Mouse (Mus musculus) embryonic facial prominence, embryonic 12.5 days (tissue): ENCODE data around the gene Kdelr3. TPM values are rescaled to one million over a fixed set of nuclear protein-coding genes. Genes with fewer than 3 reads are reported as not detected.
A peak's percentile ranks its signal among the peaks of the same experiment; 100 is the strongest.

ENCODE experiments used
- ATAC-seq: fragments of 200-750 bp; cut with Nextera tagmentation; 2 replicates; pipeline ENCODE4 v1.8.0; 2017; ENCODE audit not compliant: insufficient number of reproducible peaks, insufficient read depth, low FRiP score, low TSS enrichment
- H3K27ac ChIP-seq: fragments of 300-500 bp; sonication (generic); 2 replicates; pipeline ENCODE4 v1.5.1; 2016; ENCODE audit warnings: mild to moderate bottlenecking
- H3K27me3 ChIP-seq: fragments of 300-500 bp; sonication (generic); 2 replicates; pipeline ENCODE4 v1.6.1; 2016; ENCODE audit warnings: mild to moderate bottlenecking, moderate library complexity
- H3K36me3 ChIP-seq: fragments of 300-500 bp; sonication (generic); 2 replicates; pipeline ENCODE4 v1.6.1; 2016; ENCODE audit warnings: mild to moderate bottlenecking
- H3K4me1 ChIP-seq: fragments of 300-500 bp; sonication (generic); 2 replicates; pipeline ENCODE4 v1.6.1; 2016
- H3K4me2 ChIP-seq: fragments of 300-500 bp; sonication (generic); replicated peaks from 2 replicates; pipeline ENCODE4 v1.6.1; 2016; ENCODE audit warnings: mild to moderate bottlenecking, moderate library complexity
- H3K4me3 ChIP-seq: fragments of 300-500 bp; sonication (generic); 2 replicates; pipeline ENCODE4 v1.5.1; 2016; ENCODE audit warnings: mild to moderate bottlenecking
- H3K9ac ChIP-seq: fragments of 300-500 bp; sonication (generic); 2 replicates; pipeline ENCODE4 v1.6.1; 2016; ENCODE audit warnings: mild to moderate bottlenecking, moderate library complexity
- H3K9me3 ChIP-seq: fragments of 300-500 bp; sonication (generic); 2 replicates; pipeline ENCODE4 v1.6.1; 2016; ENCODE audit warnings: mild to moderate bottlenecking, moderate library complexity
- WGBS: fragments of 180-500 bp; shearing (Covaris S2); methylation state at CpG from one replicate; pipeline ENCODE4 v1.1.7; 2016; 5-methylcytosine and 5-hydroxymethylcytosine counted together
- polyA plus RNA-seq: library from polyadenylated mRNA; unstranded; fragments of >200 nt; fragmentation: Nextera tagmentation; extraction: Ambion mirVana; gene quantifications from 2 replicates; pipeline ENCODE4 v1.2.1, GENCODE M21; 2016

Gene Kdelr3
- 41.5 and 42.0 TPM in 2 replicates for polyA plus RNA-seq

DNA sequence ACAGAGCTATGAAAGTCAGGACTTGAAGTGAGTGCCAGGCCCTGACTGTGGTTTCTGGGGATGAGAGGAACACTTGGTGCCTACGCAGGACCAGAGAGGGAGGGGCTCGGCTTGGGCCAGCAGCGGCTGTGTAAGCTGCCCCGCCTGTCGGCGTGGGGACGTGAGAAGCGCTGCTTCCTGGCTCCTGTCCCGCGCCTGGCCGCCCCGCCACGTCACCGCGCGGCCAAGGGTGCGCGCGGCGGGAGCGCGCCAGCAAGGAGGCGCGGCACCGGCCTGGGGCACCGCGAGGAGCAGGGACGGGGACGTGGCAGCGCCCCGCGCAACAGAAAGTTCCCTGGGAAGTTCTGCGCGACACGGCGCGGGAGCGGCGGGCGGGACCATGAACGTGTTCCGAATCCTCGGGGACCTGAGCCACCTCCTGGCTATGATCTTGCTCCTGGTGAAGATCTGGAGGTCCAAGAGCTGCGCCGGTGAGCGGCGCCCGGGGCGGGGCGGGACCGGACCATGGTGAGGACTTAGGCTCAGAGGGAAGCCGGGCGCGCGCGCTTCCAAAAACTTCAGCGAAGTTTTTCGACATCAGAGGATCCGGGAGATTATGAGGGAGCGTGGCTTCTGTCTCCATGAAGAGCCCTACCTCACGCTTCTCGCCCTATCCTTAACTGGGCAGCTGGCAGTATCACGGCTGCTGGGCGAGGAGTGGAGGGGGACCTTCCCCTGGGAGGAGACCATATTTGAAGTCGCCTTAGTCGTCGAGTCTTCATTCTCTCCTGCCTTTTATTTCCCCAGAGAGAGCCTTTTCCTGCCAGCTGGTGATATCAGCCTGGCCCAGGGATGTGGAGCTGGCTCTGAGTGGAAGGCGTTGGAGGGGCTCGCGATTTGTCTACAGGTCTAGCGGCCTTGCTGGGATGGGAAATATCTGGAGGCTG, at the start of gene Kdelr3:
Gene Kdelr3, plus strand, starts transcription at position 241 of the 926 bp plus-strand sequence.
- 1% methylated on average over 69 of the region's 71 CpGs for WGBS

DNA sequence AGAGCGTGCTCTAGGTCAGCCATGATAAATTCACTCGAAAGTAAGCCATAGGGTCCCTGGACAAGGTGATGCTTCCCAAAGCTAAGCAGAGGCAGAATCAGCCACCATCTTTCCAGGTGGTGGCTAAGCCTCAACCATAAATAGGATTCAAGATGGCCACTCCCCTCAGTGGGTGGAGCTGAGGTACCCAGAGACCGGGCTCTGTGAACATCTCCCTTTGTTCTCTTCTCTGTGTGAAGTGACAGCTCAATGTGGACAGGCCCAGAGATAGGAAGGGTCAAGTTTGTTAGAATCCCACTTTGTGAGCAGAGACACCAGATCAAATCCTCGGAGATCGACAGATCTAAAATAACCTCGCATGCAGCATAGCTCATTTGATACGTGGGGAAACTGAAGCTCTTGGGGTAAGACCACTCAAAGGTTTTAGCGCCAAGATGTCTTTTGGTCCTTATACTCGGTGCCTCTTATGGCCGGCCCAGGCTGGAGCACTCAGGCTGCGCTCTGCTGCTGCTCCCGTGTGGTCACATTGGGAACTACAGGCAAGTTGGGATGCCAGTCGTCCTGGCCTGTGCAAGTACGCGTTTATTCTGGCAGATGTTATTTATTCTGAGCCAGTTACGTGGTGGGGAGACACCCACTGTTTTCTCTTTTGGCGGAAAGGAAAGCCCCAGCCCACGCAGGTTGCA, 49.5 kb upstream of the Kdelr3 start:
- 0 out of 2 replicates have a peak, but pooled peaks cover 2% of the 10 kb centered on the region for H3K9me3 ChIP-seq
- peaks cover 19% of the 10 kb centered on the region for H3K27me3 ChIP-seq
- no peak overlapping the region for H3K27ac ChIP-seq
- H3K9ac ChIP-seq, result no peak overlapping the region
- no peak overlapping the region for H3K4me2 ChIP-seq
- H3K4me1 ChIP-seq, result no peaks in the 10 kb centered on the region
- 6% methylated on average over 18 of the region's 18 CpGs for WGBS
- ATAC-seq, result peak; percentile 71; the same call in 1 of the 2 replicates
- H3K36me3 ChIP-seq, result no peaks in the 10 kb centered on the region
- no peak overlapping the region for H3K4me3 ChIP-seq

More for the DNA sequence above, at the start of gene Kdelr3:
- Histone ChIP-seq H3K4me3 (peak within 1 kb of the TSS; percentile 54), H3K9ac (peak within 1 kb of the TSS; percentile 59), H3K27me3 (peaks cover 59% of the 10 kb centered on the region), H3K36me3 (no peaks in the 10 kb centered on the region), H3K4me2 (peak within 1 kb of the TSS; percentile 88), H3K4me1 (peaks cover 25% of the 10 kb centered on the region), H3K27ac (no peak within 1 kb of the TSS), H3K9me3 (no peaks in the 10 kb centered on the region)
- 0 out of 2 replicates have a peak, but pooled peaks have one; percentile 29 for ATAC-seq

DNA sequence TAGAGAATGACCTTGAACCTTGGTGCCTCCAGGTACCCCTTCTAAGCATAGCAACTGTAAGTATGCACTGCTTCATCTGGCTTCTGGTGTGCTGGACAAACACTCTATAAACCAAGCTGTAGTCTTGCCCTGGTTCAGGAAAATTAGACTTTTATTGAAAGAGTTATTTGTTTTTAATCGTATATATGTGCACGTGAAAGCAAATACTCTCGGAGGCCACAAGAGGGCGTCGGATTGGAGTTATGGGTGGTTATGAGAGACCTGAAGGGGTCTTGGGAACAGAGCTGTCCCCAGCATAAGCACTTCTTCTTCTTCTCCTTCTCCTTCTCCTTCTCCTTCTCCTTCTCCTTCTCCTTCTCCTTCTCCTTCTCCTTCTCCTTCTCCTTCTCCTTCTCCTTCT, 46.6 kb upstream of the Kdelr3 start:
- Histone ChIP-seq H3K36me3 (no peaks in the 10 kb centered on the region), H3K4me3 (no peak overlapping the region), H3K9ac (no peak overlapping the region), H3K9me3 (no peaks in the 10 kb centered on the region), H3K27ac (no peak overlapping the region), H3K4me2 (no peak overlapping the region), H3K27me3 (no peaks in the 10 kb centered on the region), H3K4me1 (no peaks in the 10 kb centered on the region)
- 72% methylated on average over 5 of the region's 5 CpGs for WGBS
- ATAC-seq, result no peak

DNA sequence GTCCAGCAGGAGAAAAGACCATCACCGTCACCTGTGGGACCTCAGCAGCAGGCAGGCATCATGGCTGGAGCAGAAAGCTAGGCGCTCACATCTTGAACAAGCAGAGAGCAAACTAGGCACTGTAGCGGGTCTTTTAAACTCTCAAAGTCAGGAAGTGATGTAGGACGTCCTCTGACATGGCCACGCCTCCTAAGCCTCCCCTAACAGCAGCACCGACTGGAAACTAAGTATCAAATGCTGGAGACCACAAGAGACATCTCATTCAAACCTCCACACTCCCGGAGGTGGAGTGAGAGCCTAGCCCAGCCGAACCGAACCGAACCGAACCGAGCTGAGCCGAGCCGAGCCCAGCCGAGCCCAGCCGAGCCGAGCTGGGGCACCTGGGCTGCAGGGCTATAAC, 45.6 kb upstream of the Kdelr3 start:
- peak overlapping the region; percentile 23 for H3K4me3 ChIP-seq
- 29% methylated on average over 17 of the region's 17 CpGs for WGBS

DNA sequence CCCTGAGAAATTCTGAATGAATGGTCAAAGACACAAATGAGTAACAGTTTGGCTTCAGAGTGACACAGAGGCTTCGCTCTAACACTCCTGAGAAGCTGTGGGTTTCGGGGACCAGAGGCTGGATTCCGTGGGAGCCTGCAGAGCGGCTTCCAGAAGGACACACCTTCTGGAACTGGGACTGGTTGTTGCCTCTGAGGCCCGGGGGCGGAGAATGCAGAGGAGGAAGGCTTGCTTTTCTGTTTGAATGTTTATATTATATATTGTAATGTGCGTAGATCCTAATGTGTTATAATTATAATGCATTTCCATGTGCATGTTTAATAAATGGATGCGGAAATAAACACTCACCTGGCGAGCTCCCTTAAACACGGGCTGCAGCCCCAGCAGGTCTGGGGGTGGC, 45.1 kb upstream of the Kdelr3 start:
- Histone ChIP-seq H3K9me3 (no peaks in the 10 kb centered on the region), H3K27me3 (no peaks in the 10 kb centered on the region), H3K36me3 (no peaks in the 10 kb centered on the region), H3K4me2 (peak overlapping the region; percentile 36), H3K27ac (no peak overlapping the region), H3K4me3 (no peak overlapping the region), H3K9ac (peak overlapping the region; percentile 24; the same call in 1 of the 2 replicates), H3K4me1 (no peaks in the 10 kb centered on the region)
- WGBS, result 50% methylated on average over 10 of the region's 10 CpGs
- no peak for ATAC-seq

More for the DNA sequence above, 45.6 kb upstream of the Kdelr3 start:
- Histone ChIP-seq H3K27ac (no peak overlapping the region), H3K36me3 (no peaks in the 10 kb centered on the region), H3K9ac (peak overlapping the region; percentile 24; the same call in 1 of the 2 replicates), H3K4me1 (no peaks in the 10 kb centered on the region), H3K9me3 (no peaks in the 10 kb centered on the region), H3K27me3 (no peaks in the 10 kb centered on the region), H3K4me2 (peak overlapping the region; percentile 36)
- no peak for ATAC-seq

DNA sequence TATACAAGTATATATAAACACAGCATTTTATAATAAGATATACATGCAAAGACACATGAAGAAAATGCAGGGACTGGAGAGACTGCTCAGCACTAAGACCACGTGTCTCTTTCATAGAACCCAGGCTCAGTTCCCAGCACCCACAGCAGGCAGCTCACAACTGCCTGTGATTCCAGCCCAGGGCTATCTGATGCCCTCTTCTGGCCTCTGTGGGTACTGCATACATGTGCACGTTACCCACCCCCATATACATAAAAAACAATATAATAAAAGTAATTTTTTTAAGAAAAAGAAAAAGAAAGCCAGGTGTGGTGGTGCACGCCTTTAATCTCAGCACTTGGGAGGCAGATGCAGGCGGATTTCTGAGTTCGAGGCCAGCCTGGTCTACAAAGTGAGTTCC, 43.2 kb upstream of the Kdelr3 start:
- WGBS, result 77% methylated on average over 5 of the region's 5 CpGs
- Histone ChIP-seq H3K27ac (no peak overlapping the region), H3K9me3 (no peaks in the 10 kb centered on the region), H3K36me3 (no peaks in the 10 kb centered on the region), H3K27me3 (0 out of 2 replicates have a peak, but pooled peaks cover 3% of the 10 kb centered on the region), H3K4me2 (no peak overlapping the region), H3K4me1 (0 out of 2 replicates have a peak, but pooled peaks cover 4% of the 10 kb centered on the region), H3K4me3 (no peak overlapping the region), H3K9ac (no peak overlapping the region)
- ATAC-seq, result no peak

DNA sequence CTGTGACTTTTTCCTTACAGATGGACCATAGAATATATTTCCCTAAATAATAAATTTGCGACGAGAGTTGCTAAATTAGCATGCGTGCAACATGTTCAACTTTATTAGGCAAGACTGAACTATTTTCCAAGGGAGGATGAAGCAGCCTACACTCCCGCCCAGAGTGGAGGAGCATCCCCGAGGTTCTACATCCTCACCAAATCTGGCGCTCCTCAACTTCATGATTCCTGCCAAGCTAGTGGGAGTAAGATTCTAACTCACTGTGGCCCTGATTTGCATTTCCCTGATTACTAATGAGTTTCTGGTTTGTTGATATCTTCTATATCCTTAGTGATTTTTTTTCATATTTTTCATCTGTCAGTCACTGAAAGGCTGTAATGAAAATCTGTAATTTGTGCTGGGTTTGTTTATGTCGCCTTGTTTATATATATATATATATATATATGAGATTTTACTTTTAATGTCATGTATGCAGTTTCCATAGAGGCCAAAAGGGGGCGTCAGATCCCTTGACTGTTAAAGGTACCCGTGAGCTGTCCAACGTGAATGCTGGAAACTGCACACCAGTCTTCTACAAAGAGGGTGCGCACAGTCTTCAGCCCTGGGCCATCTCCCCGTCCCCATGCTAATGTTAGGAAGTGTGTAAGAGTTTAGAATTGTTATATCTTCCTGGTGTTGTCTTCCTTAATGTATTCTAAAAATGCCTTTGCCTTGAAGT, 42.4 kb upstream of the Kdelr3 start:
- ATAC-seq, result no peak
- Histone ChIP-seq H3K4me1 (0 out of 2 replicates have a peak, but pooled peaks cover 4% of the 10 kb centered on the region), H3K4me3 (no peak overlapping the region), H3K36me3 (no peaks in the 10 kb centered on the region), H3K4me2 (no peak overlapping the region), H3K9me3 (no peaks in the 10 kb centered on the region), H3K27me3 (peaks cover 3% of the 10 kb centered on the region; the same call in 1 of the 2 replicates), H3K27ac (no peak overlapping the region), H3K9ac (no peak overlapping the region)
- 52% methylated on average over 12 of the region's 12 CpGs for WGBS

DNA sequence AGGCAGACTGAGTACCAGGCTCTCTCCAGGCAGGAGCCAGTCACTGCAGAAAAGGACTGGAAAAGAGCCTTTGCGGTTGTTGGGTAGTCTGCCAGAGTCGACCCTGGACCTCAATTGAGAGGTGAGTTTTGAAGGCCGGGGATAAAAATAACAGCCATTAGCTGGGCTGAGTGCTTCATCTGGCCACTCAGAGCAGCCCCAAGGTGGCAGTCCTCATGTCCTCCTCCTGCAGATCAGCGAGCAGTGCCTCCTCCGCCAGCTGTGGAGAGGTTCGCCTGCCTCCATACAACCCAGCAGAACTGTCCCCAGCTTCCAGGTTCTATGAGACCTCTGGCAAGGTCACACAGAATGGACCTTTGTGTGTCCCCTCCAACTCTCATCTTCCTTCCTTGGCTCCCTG, 39.0 kb upstream of the Kdelr3 start:
- Histone ChIP-seq H3K9ac (no peak overlapping the region), H3K4me1 (0 out of 2 replicates have a peak, but pooled peaks cover 4% of the 10 kb centered on the region), H3K9me3 (no peaks in the 10 kb centered on the region), H3K4me3 (no peak overlapping the region), H3K27ac (no peak overlapping the region), H3K4me2 (no peak overlapping the region), H3K36me3 (no peaks in the 10 kb centered on the region), H3K27me3 (peaks cover 29% of the 10 kb centered on the region)
- no peak for ATAC-seq
- 59% methylated on average over 6 of the region's 6 CpGs for WGBS

DNA sequence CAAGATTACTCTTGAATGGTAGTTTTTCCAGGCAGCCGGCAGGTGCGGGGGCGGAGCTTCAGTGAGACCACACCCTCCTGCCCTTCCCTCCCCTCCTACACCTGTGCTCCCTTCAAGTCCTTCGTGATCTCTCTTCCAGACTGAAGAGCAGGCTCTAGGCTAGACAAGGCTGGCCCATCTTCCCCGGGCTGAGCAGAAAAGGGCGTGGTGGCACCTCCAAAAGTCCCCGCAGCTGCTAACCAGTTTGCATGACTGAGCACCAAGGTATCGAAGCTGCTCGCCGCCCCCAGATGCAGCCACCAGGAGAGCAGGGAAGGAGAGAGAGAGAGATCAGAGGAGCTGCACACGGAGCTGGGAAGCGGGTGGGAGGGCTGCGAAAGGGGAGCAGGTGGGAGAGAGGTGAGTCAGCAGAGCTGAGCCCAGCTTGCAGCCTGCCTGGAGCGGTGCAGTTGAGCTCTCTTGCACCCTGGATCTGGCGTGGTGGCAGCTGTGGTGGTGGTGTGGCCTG, 35.0 kb upstream of the Kdelr3 start:
- ATAC-seq, result no peak
- Histone ChIP-seq H3K27me3 (peaks cover 31% of the 10 kb centered on the region), H3K4me1 (0 out of 2 replicates have a peak, but pooled peaks cover 4% of the 10 kb centered on the region), H3K36me3 (no peaks in the 10 kb centered on the region), H3K4me2 (no peak overlapping the region), H3K4me3 (no peak overlapping the region), H3K9me3 (no peaks in the 10 kb centered on the region), H3K27ac (no peak overlapping the region), H3K9ac (no peak overlapping the region)
- WGBS, result 9% methylated on average over 15 of the region's 15 CpGs

DNA sequence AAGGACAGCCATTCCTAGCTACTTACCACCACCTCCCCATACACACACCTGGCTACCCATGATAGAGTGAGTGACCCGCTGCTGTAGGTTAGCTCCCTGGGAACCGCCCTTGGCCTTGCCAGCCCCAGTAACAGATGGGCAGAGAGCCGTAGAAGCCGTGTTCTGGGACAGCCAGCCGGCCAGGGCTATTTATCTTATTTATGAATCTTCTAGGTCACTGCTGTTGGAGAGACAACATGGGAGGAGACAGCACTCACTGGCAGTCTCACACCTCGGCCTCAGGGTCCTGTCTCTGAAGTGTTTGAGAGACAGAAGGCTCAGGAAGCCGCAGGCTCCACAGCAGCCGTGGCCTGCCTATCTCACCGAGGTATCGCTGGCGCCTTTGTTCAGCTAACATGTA, 26.7 kb upstream of the Kdelr3 start:
- WGBS, result 79% methylated on average over 11 of the region's 11 CpGs
- H3K4me3 ChIP-seq, result no peak overlapping the region
- H3K9ac ChIP-seq, result 0 out of 2 replicates have a peak overlapping the region, but pooled peaks have one; percentile 1
- no peaks in the 10 kb centered on the region for H3K9me3 ChIP-seq
- no peak for ATAC-seq
- H3K36me3 ChIP-seq, result no peaks in the 10 kb centered on the region
- H3K27me3 ChIP-seq, result peaks cover 28% of the 10 kb centered on the region; the same call in 1 of the 2 replicates
- no peak overlapping the region for H3K27ac ChIP-seq
- H3K4me2 ChIP-seq, result no peak overlapping the region
- H3K4me1 ChIP-seq, result no peaks in the 10 kb centered on the region

DNA sequence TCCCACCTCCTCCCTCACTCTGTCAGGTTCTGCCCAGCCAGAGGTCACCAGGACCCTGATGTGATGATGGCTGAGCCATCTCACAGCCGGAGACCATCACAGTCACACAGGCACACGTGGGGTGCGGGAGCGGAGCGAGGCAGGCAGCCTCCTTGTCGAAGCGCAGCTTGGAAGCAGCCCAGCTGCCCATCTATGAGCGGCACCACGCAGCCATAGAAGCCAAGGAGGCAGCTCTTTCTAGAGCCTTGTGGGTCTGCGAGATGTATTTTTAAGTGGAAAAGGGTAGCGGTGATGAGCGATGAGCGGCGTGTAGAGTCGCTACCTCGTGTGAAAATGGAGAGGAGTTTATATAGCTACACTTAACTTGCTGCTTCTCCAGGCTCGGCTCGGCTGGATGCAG, 22.7 kb upstream of the Kdelr3 start:
- no peak overlapping the region for H3K4me3 ChIP-seq
- no peaks in the 10 kb centered on the region for H3K36me3 ChIP-seq
- no peaks in the 10 kb centered on the region for H3K4me1 ChIP-seq
- H3K9me3 ChIP-seq, result no peaks in the 10 kb centered on the region
- ATAC-seq, result no peak
- H3K27me3 ChIP-seq, result peaks cover 36% of the 10 kb centered on the region; the same call in 1 of the 2 replicates
- H3K4me2 ChIP-seq, result no peak overlapping the region
- no peak overlapping the region for H3K27ac ChIP-seq
- WGBS, result 54% methylated on average over 18 of the region's 18 CpGs
- no peak overlapping the region for H3K9ac ChIP-seq
